Mouse (Mus musculus) bone marrow macrophage, adult 2 months (primary cell): ENCODE data around the gene Trpm3.

Experiments used
- CTCF ChIP-seq: IDR thresholded peaks from 2 replicates; pipeline ENCODE4 v1.5.1; 2012; ENCODE audit warnings: low read depth, mild to moderate bottlenecking, low read length, moderate library complexity
- POLR2A ChIP-seq: IDR thresholded peaks from 2 replicates; pipeline ENCODE4 v1.6.1; 2012; ENCODE audit warnings: mild to moderate bottlenecking, low read depth, low read length, borderline replicate concordance

DNA sequence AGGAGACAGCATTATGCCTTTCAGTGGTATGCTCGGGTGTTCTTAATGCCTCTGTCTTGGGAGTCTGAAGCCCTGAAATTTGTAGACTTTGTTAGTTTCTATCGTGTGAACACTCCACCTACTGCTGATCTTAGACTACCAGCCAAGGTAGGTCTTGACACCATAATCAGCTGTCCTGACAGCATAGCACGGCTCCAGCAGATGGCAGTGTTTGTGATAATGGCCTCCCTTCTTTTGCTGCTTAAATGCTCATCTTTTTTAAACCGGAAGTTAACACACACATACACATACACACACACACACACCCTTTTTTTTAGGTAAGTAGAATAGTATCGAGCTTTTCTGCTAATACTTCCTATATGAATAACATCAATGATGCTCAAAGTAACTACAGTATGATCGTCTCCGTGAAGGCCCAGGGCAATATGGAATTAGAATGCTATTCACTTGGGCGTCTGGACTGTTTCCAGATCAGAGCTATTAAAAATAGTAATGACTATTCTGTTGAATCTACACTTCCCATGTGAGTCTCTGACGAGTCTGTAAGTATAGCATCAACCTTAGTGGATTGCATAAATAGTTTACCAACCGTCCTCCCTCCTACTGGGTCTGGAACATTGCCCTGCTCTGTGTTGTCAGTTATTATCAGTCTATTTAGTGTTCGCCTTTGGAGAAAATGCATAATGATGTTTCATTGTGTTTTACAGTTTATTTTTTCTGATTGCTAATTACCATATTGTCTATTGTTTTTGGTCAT, 867.8 kb downstream of the Trpm3 start:
- TF ChIP-seq POLR2A (no peak), CTCF (no peak)
